Mouse (Mus musculus) heart, postnatal 14 days (tissue): Measurements from ENCODE around the gene Evi5. TPM values are rescaled to one million over a fixed set of nuclear protein-coding genes. Genes with fewer than 3 reads are reported as not detected.

Experiments
- DNase-seq, 2 experiments: peaks; one replicate each; pipeline ENCODE4 v3.0.0; 2021 to 2022
- intact Hi-C: fragments of 180-260 bp; cut with DNase I; formaldehyde crosslinking; loops from one replicate; pipeline ENCODE4 v1.15.1; 2025
- total RNA-seq, 2 experiments: library from RNA; stranded (reverse); gene quantifications; 2 replicates each; pipeline ENCODE4 v1.2.3; 2021

Evi5 gene
- total RNA-seq, 2 experiments from 2014 or later: 28.1 to 29.3 TPM

DNA sequence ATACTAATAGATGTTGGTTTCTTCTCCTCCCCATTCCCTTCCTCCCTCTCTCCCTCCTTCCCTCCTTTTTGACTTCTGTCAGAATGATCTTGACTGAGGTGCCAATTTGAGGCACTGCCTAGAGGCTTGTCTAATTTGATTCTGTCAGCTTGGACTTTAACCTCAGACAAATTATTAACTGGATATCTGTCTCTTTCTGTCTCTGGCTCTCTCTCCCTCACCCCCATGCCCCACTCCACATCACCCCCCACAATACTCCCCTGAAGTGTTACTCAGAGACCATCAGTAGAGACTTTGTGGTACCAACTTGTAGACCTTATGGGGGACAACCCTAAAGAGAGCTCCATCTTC, 329 bp upstream of the Evi5 start:
- DNase-seq: no peak
- intact Hi-C loops: no loop called here

GRCm38 (mm10) chr5:107873886-107874302, 1.0 kb downstream of the Evi5 start:
- intact Hi-C loops: no loop called here
- DNase-seq: peak in 1 of 2 experiments; percentile 6

DNA sequence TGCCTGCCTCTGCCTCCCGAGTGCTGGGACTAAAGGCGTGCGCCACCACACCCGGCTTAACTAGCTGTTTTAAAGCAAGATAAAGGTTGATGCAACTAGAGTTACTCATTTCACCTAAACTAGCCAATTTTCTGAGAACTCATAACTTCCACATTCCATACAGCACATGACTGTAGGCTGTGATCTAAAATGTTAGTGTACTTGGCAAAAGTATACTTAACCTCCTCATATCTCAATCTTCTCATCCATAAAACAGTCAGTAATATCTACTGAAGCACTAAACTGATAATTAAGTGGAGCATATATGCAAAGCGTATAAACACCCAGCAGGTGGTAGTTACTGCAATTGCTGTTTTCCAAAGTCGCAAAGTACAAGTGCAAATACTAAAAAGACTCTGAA, 1.6 kb downstream of the Evi5 start:
- DNase-seq: no peak
- intact Hi-C loops: no loop called here

GRCm38 (mm10) chr5:107869701-107870100, 5.2 kb downstream of the Evi5 start:
- intact Hi-C loops: loop anchor here (2.0 to 5.0 kb wide), 2 partner anchors 31 to 77 kb away; partner anchors contain the start of gene Rpl5
- DNase-seq: no peak

- intact Hi-C loops: loop anchor here (2.0 to 5.0 kb wide), 2 partner anchors 32 to 77 kb away; partner anchors contain the start of gene Rpl5
- DNase-seq: peak; percentile 93 to 95
These were observed 5.9 kb downstream of the Evi5 start for GRCm38 (mm10) chr5:107868905-107869424.

DNA sequence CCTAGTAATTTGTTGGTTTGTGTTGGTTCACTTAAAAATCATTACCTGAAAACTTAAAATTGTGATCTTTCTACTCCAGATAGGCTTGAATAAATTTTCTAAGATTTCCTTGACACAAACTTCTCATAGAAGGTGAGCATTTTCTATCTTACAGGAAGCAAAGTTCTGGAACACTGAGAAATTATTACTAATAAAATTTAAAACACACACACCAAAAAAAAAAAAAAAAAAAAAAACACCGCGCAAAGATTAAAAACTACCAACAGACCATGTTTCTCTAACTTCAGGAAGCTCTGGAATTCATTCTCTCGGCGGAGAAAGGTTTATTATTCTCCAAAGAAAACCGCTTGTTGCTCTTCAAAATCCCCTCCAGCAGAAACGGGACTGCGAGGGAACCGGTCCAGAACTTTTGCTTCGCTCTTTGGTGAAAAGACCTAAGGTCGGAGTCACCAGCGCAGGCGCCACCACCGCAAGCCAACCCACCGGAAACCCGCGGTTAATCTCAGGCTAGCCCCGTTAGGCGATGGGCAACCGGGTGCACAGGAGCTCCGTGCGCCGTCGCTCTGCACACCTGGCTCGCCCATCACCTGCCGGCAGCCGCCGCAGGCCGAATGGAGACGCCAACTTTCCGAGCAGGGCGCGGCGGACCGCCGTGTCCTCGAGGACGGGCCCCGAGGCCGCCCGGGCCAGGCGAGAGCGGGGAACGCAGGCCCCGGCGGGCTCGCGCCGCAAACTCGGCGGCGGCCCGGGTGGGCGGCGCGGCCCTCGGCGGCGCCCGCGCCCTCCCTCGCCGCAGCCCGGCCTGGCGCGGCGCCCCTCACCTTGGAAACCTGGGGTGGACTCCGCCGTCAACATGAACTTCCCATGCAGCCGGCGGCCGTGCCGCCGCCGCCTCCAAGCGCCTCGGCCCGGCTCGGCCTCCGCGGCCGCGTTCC, 6.7 kb downstream of the Evi5 start:
- intact Hi-C loops: loop anchor here (2.0 to 5.0 kb wide), 2 partner anchors 33 to 76 kb away; partner anchors contain the start of gene Rpl5
- peak; percentile 66 to 72 for DNase-seq

GRCm38 (mm10) chr5:107866127-107867126, 8.5 kb downstream of the Evi5 start:
- DNase-seq: peak in 1 of 2 experiments; percentile 7
- intact Hi-C loops: loop anchor here (5.0 kb wide), 1 partner anchor 74 kb away; no protein-coding TSS in a partner anchor

- intact Hi-C loops: no loop called here
- DNase-seq: no peak
These were observed 10.9 kb downstream of the Evi5 start for GRCm38 (mm10) chr5:107863971-107864370.

GRCm38 (mm10) chr5:107858963-107859362, 15.9 kb downstream of the Evi5 start:
- DNase-seq: no peak
- intact Hi-C loops: no loop called here

DNA sequence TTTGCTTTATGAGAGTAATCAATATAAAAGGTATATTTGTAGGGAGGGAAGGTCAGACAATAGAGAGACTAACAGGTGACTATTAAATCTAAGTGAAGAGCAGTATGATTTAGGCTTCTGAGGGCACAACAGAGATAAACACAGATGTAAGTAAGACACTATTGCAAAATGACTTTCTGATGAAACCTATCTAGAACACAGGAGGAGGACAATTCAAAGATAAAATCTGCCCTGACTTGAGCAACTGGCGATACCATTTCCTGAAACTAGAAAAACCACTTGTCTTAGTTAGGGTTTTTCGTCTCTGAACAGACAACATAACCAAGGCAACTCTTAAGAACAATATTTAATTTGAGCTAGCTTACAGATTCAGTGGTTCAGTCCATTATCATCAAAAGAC, 19.4 kb downstream of the Evi5 start:
- intact Hi-C loops: no loop called here
- no peak for DNase-seq

GRCm38 (mm10) chr5:107854556-107854955, 20.4 kb downstream of the Evi5 start:
- DNase-seq: no peak
- intact Hi-C loops: no loop called here

GRCm38 (mm10) chr5:107853807-107854206, 21.1 kb downstream of the Evi5 start:
- peak; percentile 51 to 56 for DNase-seq
- intact Hi-C loops: no loop called here

GRCm38 (mm10) chr5:107848964-107849363, 25.9 kb downstream of the Evi5 start:
- intact Hi-C loops: no loop called here
- DNase-seq: no peak

DNA sequence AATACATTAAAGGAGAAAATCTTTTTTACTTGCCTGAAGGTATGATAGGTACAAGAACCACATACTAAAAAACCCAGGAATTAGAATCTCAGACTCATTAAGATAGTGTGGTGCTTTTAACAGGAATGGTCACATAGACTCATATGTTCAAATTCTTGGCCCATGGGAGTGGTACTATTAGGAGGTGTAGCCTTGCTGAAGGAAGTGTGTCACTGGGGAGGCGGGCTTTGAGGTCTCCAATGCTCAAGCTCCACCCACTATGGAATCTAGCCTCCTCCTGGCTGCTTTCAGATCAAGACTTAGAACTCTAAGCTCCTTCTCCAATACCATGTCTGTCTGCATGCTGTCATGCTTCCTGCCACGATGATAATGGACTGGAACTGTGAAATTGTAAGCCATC, 27.1 kb downstream of the Evi5 start:
- DNase-seq: no peak
- intact Hi-C loops: no loop called here

DNA sequence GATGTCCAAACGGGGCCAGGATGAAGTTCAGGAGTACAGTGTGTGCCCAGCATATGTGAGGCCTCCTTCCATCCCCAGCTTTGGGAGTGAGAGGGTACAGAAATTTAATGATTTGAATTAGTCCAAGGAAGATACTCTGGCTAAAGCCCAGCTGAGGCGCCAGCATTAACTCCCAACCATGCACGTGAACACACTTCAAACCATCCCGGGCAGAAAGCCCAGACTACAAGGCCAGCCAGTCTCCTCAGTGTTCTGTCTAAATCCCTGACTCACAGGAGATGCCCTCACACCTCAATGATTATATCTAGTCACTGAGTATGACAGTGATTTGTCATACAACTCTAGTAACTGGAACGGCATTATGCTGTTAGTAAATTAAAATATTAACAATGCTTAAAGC, 27.6 kb downstream of the Evi5 start:
- DNase-seq: peak; percentile 44 to 71
- intact Hi-C loops: no loop called here

GRCm38 (mm10) chr5:107840549-107841238, 34.2 kb downstream of the Evi5 start:
- DNase-seq: no peak
- intact Hi-C loops: no loop called here

DNA sequence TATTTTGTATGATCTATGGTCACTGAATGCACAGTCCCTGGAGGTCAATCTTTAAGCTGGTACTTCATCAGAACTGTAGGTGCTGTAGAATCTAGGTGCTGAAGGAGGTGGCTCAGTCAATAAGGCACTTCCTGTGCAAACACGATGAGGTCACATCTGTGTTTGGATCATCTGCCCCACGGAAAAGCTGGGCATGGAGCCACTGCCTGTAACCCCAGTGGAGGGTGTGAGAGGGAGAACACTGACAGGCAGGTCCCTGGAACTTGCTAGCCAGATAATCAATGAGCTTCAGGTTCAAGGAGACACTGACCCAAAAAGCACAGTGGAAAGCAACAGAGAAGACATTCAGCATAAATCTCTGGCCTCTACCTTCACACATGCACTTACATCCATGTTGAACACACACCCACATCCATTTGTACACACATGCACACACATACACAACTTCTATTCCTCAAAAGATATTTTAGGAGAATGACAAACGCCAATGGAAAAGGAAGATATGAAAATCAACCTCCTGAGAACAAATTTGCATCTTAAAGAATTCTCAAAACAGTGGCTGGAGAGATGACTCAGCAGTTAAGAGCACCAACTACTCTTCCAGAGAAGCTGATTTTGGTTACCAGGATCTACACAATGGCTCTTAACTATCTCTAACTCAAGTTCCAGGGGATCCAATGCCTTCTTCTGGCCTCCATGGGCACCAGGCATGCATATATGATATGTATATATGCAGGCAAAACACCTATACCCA, 35.8 kb downstream of the Evi5 start:
- peak; percentile 40 to 44 for DNase-seq
- intact Hi-C loops: no loop called here

DNA sequence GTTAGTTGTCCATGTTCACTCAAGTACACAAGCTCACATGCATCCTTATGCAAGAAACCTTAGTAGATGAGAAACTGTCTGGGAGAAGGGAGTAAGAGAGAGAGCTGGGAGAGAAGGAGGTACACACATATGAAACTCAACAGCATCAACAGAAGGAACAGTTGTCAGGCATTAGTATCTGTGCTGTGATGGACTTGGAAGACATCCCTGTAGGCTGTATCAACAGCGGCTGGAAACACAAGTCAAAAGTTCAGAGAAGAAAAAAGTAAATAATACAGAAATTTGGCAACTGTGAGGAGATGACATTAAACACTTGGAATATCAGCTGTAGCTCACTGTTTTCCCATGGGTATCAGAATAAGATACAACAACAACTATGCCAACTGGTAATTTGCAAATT, 40.6 kb downstream of the Evi5 start:
- intact Hi-C loops: no loop called here
- DNase-seq: no peak

- DNase-seq: no peak
These were observed 43.6 kb downstream of the Evi5 start for GRCm38 (mm10) chr5:107831351-107831750.

More at GRCm38 (mm10) chr5:107831351-107831750, 43.6 kb downstream of the Evi5 start:
- intact Hi-C loops: no loop called here
